Mouse (Mus musculus) embryonic facial prominence, embryonic 11.5 days (tissue): ENCODE measurements around the gene Xxylt1. TPM values are rescaled to one million over a fixed set of nuclear protein-coding genes. Genes with fewer than 3 reads are reported as not detected.

Experiments
- ATAC-seq: fragments of 200-750 bp; cut with Nextera tagmentation; replicated peaks from 2 replicates; pipeline ENCODE4 v1.8.0; 2017; ENCODE audit warnings: low read depth; ENCODE audit not compliant: insufficient number of reproducible peaks, low FRiP score, low TSS enrichment
- DNase-seq: peaks from one replicate; pipeline ENCODE4 v3.0.0-alpha.2; 2015; ENCODE audit warnings: low spot score
- H3K27ac ChIP-seq: fragments of 300-500 bp; sonication (generic); replicated peaks from 2 replicates; pipeline ENCODE4 v1.5.1; 2014; ENCODE audit warnings: mild to moderate bottlenecking, low read depth, low read length, control low read depth
- H3K27me3 ChIP-seq: fragments of 300-500 bp; sonication (generic); 2 replicates; pipeline ENCODE4 v1.6.1; 2014; ENCODE audit warnings: mild to moderate bottlenecking, low read length, moderate library complexity, mixed read lengths; ENCODE audit not compliant: control insufficient read depth, insufficient read depth
- H3K36me3 ChIP-seq: fragments of 300-500 bp; sonication (generic); replicated peaks from 2 replicates; pipeline ENCODE4 v1.6.1; 2014; ENCODE audit warnings: low read depth, mild to moderate bottlenecking, low read length, moderate library complexity, mixed read lengths; ENCODE audit not compliant: control insufficient read depth, insufficient read depth
- H3K4me1 ChIP-seq: fragments of 300-500 bp; sonication (generic); 2 replicates; pipeline ENCODE4 v1.6.1; 2014; ENCODE audit warnings: low read length, mixed read lengths; ENCODE audit not compliant: control insufficient read depth, insufficient read depth
- H3K4me2 ChIP-seq: fragments of 300-500 bp; sonication (generic); 2 replicates; pipeline ENCODE4 v1.6.1; 2014; ENCODE audit warnings: low read depth, mild to moderate bottlenecking, control low read depth, low read length, moderate library complexity
- H3K4me3 ChIP-seq: fragments of 300-500 bp; sonication (generic); 2 replicates; pipeline ENCODE4 v1.5.1; 2014; ENCODE audit warnings: low read depth, low read length, control low read depth
- H3K9ac ChIP-seq: fragments of 300-500 bp; sonication (generic); replicated peaks from 2 replicates; pipeline ENCODE4 v1.6.1; 2014; ENCODE audit warnings: mild to moderate bottlenecking, control low read depth, low read length
- H3K9me3 ChIP-seq: fragments of 300-500 bp; sonication (generic); replicated peaks from 2 replicates; pipeline ENCODE4 v1.6.1; 2016; ENCODE audit warnings: mild to moderate bottlenecking, low read length, inconsistent platforms, mixed read lengths; ENCODE audit not compliant: control insufficient read depth
- WGBS: fragments of 180-500 bp; shearing (Covaris S2); extraction: QIAGEN DNeasy Blood & Tissue Kit; methylation state at CpG from one replicate; pipeline ENCODE4 v1.1.7; 2014; 5-methylcytosine and 5-hydroxymethylcytosine counted together
- polyA plus RNA-seq: library from polyadenylated mRNA; unstranded; fragments of >200 nt; fragmentation: Nextera tagmentation; extraction: Ambion mirVana; gene quantifications from 2 replicates; pipeline ENCODE4 v1.2.1, GENCODE M21; 2014

The Xxylt1 gene
- polyA plus RNA-seq, 1 experiment from 2014 or later, result 16.3 TPM

GRCm38 (mm10) chr16:30983699-30984098, 97.5 kb downstream of the Xxylt1 start:
- Histone ChIP-seq H3K4me3 (no peak overlapping the region), H3K27me3 (no peaks in the 10 kb centered on the region), H3K36me3 (no peaks in the 10 kb centered on the region), H3K4me2 (no peak overlapping the region), H3K9ac (no peak overlapping the region), H3K4me1 (no peaks in the 10 kb centered on the region), H3K27ac (no peak overlapping the region), H3K9me3 (no peaks in the 10 kb centered on the region)
- DNase-seq (no peak), ATAC-seq (no peak)
- WGBS, result 66% methylated on average over 6 of the region's 6 CpGs

- no peak for DNase-seq
- ATAC-seq, result no peak
- no peak overlapping the region for H3K4me2 ChIP-seq
- H3K27ac ChIP-seq, result no peak overlapping the region
- H3K36me3 ChIP-seq, result no peaks in the 10 kb centered on the region
- no peak overlapping the region for H3K4me3 ChIP-seq
- H3K9me3 ChIP-seq, result no peaks in the 10 kb centered on the region
- no peaks in the 10 kb centered on the region for H3K4me1 ChIP-seq
- H3K27me3 ChIP-seq, result no peaks in the 10 kb centered on the region
- H3K9ac ChIP-seq, result no peak overlapping the region
- 55% methylated on average over 4 of the region's 4 CpGs for WGBS
Observed at GRCm38 (mm10) chr16:30983281-30983680, 98.0 kb downstream of the Xxylt1 start.

- Histone ChIP-seq H3K27me3 (no peaks in the 10 kb centered on the region), H3K4me1 (peaks cover 2% of the 10 kb centered on the region; the same call in 1 of the 2 replicates), H3K27ac (no peak overlapping the region), H3K36me3 (no peaks in the 10 kb centered on the region), H3K9me3 (no peaks in the 10 kb centered on the region), H3K4me3 (no peak overlapping the region), H3K9ac (no peak overlapping the region), H3K4me2 (no peak overlapping the region)
- DNase-seq (no peak), ATAC-seq (no peak)
- WGBS, result 87% methylated on average over 10 of the region's 10 CpGs
Observed at GRCm38 (mm10) chr16:30981345-30981744, 99.9 kb downstream of the Xxylt1 start.

DNA sequence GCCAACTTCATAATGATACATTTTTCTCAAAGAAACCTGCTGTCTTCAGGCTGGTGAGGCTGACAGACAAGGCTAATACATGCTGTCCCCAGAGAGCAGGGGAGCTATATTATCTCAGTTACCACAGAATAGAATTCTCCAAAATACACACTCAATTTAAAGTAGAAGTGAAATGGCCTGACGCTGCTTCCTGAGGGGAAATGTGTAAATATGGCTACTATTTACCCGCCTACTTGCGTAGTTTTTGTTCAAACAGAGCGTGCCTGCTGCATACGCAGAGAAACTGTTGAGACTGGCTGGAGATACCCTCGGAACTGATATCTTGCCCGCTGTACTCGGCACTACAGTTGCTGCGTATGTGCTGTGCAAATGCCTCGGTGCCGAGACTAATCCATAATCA, 101.3 kb downstream of the Xxylt1 start:
- 88% methylated on average over 11 of the region's 11 CpGs for WGBS
- no peaks in the 10 kb centered on the region for H3K9me3 ChIP-seq
- H3K27ac ChIP-seq, result no peak overlapping the region
- no peaks in the 10 kb centered on the region for H3K27me3 ChIP-seq
- H3K4me3 ChIP-seq, result no peak overlapping the region
- H3K4me2 ChIP-seq, result no peak overlapping the region
- ATAC-seq (no peak), DNase-seq (no peak)
- H3K9ac ChIP-seq, result no peak overlapping the region
- no peaks in the 10 kb centered on the region for H3K36me3 ChIP-seq
- peaks cover 2% of the 10 kb centered on the region; the same call in 1 of the 2 replicates for H3K4me1 ChIP-seq

DNA sequence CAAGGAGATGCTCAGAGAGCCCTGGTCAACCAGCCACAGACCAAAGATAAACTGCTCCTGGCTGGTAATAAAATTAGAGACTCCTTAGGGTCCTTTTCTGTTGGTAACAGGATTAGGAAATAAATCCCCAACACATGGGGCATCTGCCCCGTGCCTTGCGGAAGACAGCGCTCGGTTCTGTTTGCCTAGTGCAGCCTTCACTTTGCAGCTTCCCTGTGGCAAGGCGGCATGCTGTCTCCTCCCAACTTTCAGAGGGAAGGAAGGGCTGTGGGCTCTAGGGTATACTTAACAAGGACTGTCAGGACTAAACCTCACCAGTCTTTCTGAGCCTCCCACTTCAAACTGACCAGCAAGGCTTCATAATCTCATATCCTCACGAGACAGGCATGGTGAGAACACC, 103.5 kb downstream of the Xxylt1 start:
- no peaks in the 10 kb centered on the region for H3K36me3 ChIP-seq
- no peak overlapping the region for H3K4me2 ChIP-seq
- ATAC-seq, result no peak
- H3K9ac ChIP-seq, result no peak overlapping the region
- H3K27ac ChIP-seq, result no peak overlapping the region
- 68% methylated on average over 6 of the region's 6 CpGs for WGBS
- peaks cover 2% of the 10 kb centered on the region; the same call in 1 of the 2 replicates for H3K4me1 ChIP-seq
- H3K4me3 ChIP-seq, result no peak overlapping the region
- no peak for DNase-seq
- no peaks in the 10 kb centered on the region for H3K9me3 ChIP-seq
- no peaks in the 10 kb centered on the region for H3K27me3 ChIP-seq

DNA sequence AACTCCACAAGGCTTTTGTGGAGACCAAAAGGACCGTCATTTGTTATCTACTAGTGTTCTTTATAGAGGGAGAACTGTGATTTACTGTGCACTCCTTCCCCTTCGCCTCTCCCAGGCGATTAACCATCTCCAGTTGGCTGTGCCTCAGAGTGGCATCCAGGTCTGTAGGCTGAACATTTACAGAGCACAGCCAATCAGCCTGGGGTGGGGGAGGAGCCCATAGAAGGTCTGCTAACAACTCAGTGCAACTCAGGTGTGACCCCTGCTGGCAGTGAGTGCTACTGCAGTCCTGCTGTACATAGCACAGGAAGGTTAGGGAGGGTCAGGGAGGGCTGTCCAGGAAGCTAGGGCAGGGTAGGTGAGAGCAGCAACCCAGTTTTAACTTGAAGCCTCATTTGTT, 104.0 kb downstream of the Xxylt1 start:
- H3K4me2 ChIP-seq, result no peak overlapping the region
- no peak overlapping the region for H3K27ac ChIP-seq
- no peaks in the 10 kb centered on the region for H3K27me3 ChIP-seq
- H3K4me3 ChIP-seq, result no peak overlapping the region
- no peaks in the 10 kb centered on the region for H3K9me3 ChIP-seq
- no peaks in the 10 kb centered on the region for H3K36me3 ChIP-seq
- ATAC-seq, result peak; percentile 89
- DNase-seq, result peak; percentile 97
- H3K4me1 ChIP-seq, result peaks cover 2% of the 10 kb centered on the region; the same call in 1 of the 2 replicates
- 3% methylated on average over 3 of the region's 3 CpGs for WGBS
- no peak overlapping the region for H3K9ac ChIP-seq

- no peaks in the 10 kb centered on the region for H3K9me3 ChIP-seq
- H3K9ac ChIP-seq, result no peak overlapping the region
- DNase-seq (no peak), ATAC-seq (no peak)
- no peak overlapping the region for H3K4me2 ChIP-seq
- peaks cover 2% of the 10 kb centered on the region; the same call in 1 of the 2 replicates for H3K4me1 ChIP-seq
- H3K36me3 ChIP-seq, result no peaks in the 10 kb centered on the region
- H3K4me3 ChIP-seq, result no peak overlapping the region
- no peaks in the 10 kb centered on the region for H3K27me3 ChIP-seq
- H3K27ac ChIP-seq, result no peak overlapping the region
- 86% methylated on average over 12 of the region's 12 CpGs for WGBS
Observed at GRCm38 (mm10) chr16:30974549-30974948, 106.7 kb downstream of the Xxylt1 start.

DNA sequence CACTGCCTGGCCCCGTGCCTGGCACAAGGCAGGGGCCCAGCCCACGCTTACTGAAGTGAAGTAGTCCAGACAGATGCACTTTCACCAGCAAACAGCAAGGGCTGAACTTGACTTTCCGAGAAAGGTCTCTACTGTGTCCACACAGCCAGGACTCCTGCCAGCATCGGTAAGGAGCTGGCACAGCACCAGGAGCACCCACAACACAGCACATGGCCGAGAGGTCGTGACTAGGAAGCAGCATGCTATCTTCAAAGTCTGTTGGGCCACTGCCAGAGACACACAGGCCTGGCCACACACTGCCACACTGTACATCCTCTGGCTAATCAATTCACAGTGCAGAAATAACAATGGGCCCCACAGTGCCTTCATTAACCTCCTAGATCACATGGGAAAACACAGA, 107.8 kb downstream of the Xxylt1 start:
- no peak overlapping the region for H3K9ac ChIP-seq
- ATAC-seq, result no peak
- no peaks in the 10 kb centered on the region for H3K9me3 ChIP-seq
- no peak overlapping the region; the same call in 1 of the 2 replicates for H3K27ac ChIP-seq
- H3K36me3 ChIP-seq, result no peaks in the 10 kb centered on the region
- no peak overlapping the region for H3K4me3 ChIP-seq
- H3K4me2 ChIP-seq, result no peak overlapping the region
- 61% methylated on average over 6 of the region's 6 CpGs for WGBS
- H3K27me3 ChIP-seq, result no peaks in the 10 kb centered on the region
- peaks cover 6% of the 10 kb centered on the region for H3K4me1 ChIP-seq
- DNase-seq, result no peak
